Mouse (Mus musculus) ES-Bruce4 (cell line): ENCODE measurements around the gene Cd36.

ENCODE experiments used
- CTCF ChIP-seq: IDR thresholded peaks from one replicate; pipeline ENCODE4 v1.8.1; 2011; ENCODE audit warnings: low read depth, low read length
- EP300 ChIP-seq: IDR thresholded peaks from 2 replicates; pipeline ENCODE4 v1.6.1; 2011; ENCODE audit warnings: low read depth, low read length; ENCODE audit not compliant: insufficient read depth

DNA sequence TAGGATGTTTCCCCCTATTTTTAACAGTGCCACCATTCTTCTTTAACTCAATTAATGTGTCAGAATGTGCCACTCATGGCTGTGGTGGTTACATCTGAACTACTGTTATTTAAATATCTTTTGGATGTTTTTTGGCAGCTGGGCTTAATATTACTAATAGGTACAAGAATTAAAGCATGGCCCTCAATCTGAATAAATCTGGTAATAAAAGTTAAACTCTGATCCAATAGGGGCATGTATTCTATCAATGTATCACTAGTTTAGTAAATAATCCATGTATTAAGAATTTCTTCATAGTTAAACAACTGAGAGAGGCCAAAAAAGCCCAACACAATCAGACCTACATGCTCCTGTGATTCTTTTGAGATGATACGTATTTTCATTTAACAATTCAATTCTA lies 690 bp upstream of the Cd36 start:
- no peak for TF ChIP-seq EP300
- TF ChIP-seq CTCF: no peak
